Mouse (Mus musculus): ENCODE results near the gene Cnot10.
A peak's percentile ranks its signal among the peaks of the same experiment; 100 is the strongest.

The Cnot10 gene

DNA sequence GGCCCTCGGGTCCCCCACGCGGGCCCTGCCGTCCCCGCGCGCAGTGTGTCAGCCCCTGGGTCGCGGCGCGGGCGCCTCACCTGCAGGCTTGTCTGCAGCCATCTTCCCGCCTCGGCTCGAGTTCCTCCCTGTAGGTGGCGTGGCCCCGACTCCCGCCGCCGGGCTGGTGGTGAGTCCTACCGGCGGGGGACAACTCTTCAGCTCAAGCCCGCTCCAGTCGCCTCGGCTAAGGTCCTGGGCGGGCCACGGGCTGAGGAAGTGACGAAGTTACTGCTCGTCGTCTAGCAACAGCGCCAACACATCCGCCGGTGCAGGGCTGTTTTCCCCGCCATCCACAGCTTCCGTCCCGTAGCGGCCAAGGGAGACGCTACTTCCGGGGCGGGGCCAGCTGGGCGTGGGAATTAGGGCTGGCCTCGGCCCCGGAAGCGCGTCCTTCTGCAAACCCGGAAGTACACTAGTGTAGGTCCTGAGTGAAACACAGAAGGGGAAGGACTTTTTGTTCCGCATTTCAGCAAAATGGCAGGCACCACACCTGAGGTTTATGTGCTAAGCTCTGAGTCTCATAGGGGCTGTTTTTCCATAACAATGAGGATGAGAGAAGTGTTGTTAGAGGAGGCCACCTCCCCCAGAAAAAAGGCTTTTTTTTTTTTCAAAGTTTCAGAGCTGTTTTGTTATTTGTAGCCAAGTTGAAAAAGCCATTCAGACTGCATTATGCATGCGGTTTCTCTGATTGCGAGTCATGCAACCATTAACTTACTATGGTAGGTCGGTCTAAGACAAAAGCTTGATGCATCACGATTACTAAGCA lies at the start of gene Cnot10:
Gene Cnot10 (minus strand): TSS at position 346 of the 808 bp plus-strand sequence.
- peak; percentile 97 to 99 for DNase-seq (ENCODE audit: inconsistent age in 2 of 2, low spot score in 1 of 2)

DNA sequence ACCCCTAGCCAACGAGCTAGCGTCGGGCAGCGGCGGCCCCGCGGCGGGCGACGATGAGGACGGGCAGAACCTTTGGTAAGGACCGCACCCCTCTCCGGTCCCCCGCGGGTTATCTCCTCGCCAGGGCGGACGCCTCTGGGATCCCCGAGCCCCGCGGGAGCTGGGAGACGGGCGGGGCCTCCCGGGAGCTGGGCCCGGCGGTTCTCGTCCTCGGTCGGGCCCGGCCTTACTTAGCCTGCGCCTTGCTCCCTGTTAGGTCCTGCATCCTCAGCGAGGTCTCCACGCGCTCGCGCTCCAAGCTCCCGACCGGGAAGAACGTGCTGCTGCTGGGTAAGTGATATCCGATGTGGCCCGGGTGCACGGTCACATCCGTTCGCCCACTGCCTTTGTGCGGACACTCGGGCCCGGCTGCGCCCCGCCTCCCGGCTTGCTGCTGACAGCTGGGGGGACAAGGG lies 49.0 kb upstream of the Cnot10 start:
- no peak for DNase-seq (ENCODE audit: inconsistent age in 2 of 2, low spot score in 1 of 2)

DNA sequence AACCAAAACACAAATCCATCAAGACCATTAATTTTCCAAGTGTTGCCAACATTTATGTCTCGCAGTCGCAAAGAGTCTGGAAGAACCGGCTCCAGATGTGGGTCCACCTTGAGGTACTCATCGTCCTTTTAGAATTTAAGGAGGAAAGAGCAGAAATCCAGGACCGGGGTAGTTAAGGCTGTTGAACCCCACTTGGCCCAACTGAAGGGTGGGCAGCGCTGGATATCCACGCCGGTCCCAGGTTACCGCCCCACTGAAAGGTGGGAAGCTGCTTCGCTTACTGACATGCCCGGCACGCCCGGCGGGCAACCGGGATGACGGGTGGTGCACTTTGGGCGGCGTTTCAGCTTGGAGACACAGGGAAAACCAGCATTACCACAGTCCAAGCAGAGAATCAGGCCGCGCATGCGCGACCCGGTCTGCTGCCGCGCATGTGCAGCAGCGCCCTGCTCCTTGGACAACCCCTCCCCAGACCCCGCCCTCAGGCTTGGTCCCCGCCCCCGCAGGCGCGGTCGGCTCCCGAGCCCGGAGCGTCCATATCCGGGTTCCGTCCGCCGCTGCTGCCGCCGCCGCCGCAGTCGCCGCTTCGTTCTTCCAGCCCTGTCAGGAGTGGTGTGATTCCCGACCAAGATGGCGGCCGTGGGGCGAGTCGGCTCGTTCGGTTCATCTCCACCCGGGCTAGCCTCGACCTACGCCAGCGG lies 48.4 kb upstream of the Cnot10 start, which contains the start of gene Dync1li1:
Gene Dync1li1 (plus strand): TSS at position 539 of the 701 bp plus-strand sequence.
- DNase-seq (ENCODE audit: inconsistent age in 2 of 2, low spot score in 1 of 2), result peak; percentile 98 to 99

DNA sequence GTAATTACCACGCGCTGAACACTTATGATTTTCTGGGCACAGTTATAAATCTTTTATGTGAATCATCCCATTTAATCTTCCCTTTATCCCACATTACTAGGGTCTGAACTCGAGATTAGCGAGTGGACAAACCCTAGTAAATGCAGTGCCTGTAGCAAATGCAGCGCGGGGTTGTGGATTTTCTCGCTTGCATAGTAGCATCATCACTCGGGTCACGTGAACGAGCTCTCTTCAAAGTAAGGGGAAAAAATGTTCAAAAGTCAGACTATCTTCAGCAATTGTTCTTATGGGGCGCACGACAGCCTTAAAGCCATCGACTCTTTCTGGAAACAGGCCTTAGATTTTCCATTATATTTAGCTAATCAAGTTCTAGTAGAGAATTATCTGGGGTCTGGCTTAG lies 47.7 kb upstream of the Cnot10 start:
- DNase-seq (ENCODE audit: inconsistent age in 2 of 2, low spot score in 1 of 2), result no peak

DNA sequence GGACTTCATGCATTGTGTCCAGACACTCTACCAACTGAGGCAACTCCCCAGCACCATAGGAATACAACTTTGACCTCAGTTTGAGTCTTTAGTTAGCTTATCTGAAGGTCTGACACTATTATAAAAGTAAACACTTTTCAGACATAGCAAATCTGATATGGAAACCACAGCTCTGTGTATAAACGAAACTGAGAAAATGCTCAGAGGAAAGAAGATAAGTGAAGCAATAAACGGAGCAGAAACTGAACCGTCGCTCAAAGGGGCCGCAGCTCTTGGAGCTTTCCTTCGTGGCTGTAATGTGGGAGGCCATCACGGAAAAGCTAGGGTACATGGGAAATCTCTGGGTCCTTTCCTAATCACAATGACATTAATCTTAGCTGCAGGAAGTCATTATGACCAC lies 46.3 kb upstream of the Cnot10 start:
- DNase-seq (ENCODE audit: inconsistent age in 2 of 2, low spot score in 1 of 2), result no peak

DNA sequence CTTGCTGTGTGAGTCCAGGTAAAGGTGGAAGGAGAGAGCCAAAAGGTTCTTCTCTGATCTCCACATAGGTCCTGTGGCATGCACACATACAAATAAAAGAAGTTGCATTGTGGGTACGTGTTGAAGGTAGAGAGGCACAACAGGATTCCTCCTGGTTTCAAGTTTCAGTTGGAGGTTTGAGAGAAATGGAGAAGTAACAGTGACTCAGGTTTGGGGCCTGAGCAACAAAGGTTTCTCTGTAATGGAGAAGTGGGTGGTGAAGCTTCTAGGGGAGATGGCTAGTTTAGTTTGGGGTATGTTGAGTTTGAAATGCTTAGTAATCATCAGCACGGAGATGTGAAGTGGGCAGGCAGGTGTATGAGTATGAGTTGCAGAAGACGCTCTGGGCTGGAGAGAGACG lies 42.2 kb upstream of the Cnot10 start:
- DNase-seq (ENCODE audit: inconsistent age in 2 of 2, low spot score in 1 of 2), result no peak

DNA sequence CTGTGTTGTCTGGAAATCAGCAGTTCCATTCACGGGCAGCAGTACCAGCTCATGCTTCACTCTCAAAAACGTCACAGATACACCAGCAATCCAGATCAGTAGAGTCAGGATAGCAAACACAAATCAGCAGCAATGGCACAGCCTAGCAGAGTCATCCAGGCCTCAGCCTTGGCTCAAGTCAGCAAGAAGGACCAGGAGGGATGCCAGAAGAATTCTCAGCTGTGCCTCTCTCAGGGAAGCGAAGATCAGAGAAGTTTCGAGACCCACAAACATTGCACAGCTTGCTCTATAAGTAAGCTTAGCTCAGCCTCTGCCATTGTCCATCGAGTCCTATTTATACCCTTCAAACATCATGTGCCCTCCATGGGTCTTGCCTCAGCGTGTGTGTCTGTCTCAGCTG lies 40.5 kb upstream of the Cnot10 start:
- DNase-seq (ENCODE audit: inconsistent age in 2 of 2, low spot score in 1 of 2), result no peak

DNA sequence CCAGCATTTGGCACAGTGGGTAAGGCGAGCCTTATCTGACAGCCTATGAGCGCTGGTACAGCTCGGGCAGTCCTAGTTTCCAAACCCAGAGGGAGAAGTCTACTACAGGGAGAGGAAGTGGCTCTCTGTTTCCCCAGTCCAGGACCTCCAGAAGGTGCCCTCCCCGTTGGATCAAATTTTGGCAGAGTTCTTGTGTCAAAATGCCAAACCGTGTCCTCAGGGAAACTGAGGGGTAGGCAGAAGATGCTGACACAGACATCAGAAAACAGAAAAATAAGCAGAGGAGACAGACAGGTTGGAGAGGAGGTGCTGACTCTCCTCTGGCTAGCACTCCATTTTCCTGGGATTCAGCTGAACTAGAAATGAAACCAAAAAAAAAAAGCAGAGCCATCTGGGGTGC lies 40.0 kb upstream of the Cnot10 start:
- DNase-seq (ENCODE audit: inconsistent age in 2 of 2, low spot score in 1 of 2), result no peak

DNA sequence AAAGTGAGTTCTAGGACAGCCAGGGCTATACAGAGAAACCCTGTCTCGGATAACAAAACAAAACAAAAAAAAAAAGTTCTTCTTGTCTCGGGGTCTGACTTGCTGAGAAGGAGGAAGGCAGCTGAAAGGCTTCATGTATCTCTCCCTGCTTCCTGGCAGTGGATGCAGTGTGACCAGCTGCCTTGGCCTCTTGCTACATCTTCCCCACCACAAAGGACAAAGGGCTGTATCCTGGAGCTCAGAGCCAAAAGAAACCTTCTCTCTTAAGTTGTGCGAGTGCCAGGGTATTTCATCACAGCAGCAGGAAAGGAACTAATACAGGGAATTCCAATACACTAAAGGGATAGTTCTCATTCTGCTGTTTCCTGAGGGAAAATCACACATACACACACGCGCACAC lies 38.6 kb upstream of the Cnot10 start:
- DNase-seq (ENCODE audit: inconsistent age in 2 of 2, low spot score in 1 of 2), result no peak

DNA sequence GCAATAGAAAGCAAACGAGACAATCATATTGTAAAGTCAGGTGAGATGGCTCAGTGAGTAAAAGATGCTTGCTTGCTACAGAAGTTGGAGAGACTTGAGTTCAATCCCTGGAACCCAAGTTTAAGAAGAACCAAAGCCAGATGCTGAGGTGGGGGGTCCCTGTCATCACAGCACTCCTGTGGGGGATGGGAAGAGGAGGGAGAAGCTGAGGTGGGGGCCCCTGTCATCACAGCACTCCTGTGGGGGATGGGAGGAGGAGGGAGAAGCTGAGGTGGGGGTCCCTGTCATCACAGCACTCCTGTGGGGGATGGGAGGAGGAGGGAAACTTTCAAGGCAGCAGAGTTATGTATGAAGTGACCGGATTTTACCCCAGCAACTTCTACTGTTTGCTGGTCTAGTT lies 33.6 kb upstream of the Cnot10 start:
- DNase-seq (ENCODE audit: inconsistent age in 2 of 2, low spot score in 1 of 2), result no peak

DNA sequence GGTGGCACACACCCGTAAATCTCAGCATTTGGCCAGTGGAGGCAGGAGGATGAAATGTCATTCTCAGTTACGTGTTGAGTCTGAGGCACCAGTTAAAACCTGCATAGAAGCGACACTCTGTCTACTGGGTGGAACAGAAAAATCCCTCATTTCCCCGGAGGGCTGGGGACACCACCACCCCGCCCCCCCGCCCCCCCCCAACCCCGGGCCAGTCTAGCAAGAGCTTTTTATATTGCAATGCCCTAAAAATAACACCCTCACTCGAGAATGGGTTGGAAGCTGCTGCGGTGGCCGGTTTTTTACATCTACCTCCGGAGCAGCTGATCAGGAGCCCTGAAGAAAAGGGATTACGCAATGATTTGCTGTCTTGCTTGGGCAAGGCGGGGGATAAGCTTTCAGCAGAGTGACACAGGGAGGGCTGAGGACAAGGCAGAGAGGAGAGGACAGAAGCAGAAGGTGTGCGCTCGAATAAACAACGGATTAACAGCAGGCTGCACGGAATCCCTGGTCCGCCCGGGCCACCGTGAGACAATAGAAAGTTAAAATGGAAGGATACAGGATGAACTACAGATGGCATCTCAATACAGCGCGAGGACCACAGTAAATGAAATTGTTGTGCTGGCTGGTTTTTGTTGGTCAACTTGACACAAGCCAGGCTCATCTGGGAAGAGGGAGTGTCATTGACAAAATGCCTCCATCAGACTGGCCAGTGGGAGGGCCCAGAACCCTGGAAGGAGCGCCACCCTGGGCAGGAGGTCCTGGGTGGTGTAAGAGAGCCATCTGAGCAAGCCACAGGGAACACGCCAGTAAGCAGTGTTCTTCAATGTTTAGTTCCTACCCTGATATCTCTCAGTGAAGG lies 32.9 kb upstream of the Cnot10 start:
- peak in 1 of 2 experiments; percentile 48 for DNase-seq (ENCODE audit: inconsistent age in 2 of 2, low spot score in 1 of 2)

DNA sequence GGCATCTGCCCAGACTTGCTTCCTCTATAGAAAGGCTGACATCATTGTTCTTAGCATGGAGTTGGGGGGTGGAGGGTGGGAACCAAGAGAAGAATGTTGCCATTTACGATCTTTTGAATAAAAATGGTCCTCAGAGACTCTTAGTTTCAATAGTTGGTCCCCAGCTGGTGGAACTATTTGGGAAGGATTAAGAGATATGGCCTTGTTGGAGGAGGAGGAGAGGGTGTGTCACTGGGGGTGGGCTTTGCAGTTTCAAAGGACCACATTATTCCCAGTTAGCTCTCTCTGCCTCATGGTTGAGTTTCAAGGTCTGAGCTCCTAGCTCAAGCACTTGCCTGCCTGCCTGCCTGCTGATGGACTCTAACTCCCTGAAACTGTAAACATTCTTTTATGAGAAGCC lies 32.0 kb upstream of the Cnot10 start:
- no peak for DNase-seq (ENCODE audit: inconsistent age in 2 of 2, low spot score in 1 of 2)

DNA sequence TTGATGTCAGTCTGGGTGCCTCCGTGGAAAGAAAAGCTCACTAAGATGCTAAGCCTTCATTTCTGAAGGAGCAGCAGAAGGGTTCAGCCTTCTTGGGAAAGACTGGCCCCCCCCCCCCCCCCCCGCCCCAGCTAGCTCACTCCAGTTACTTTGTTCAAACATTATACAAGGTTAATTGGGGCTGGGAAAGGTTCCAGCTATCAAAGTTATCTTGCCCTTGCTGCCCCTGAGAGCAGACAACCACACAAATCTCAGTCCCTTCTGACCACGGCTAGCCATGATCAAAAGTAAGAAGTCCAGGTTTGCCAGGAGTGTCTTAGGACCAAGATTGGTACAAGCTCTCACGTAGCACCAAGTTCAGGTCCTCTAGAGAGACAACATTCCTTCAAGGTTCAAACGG lies 29.0 kb upstream of the Cnot10 start:
- no peak for DNase-seq (ENCODE audit: inconsistent age in 2 of 2, low spot score in 1 of 2)

DNA sequence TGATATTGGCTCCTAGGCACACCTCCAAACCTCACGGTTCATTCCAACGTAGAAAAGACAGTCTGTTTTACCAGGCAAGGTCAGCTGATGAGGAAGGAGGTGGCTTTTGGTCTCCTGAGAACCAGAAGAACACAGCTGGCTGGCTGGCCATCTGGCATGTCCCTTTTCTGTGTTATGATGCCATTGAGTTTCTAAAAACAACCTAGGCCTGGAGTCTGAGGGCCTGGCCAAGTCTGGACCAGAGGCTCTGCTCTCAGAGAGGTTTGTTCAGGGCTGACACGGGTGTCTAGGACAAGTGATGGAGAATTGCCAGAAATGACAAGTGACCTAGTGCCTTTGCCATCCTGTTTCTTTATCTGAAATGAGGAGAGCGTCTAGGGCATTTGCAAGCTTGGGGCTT lies 28.1 kb upstream of the Cnot10 start:
- no peak for DNase-seq (ENCODE audit: inconsistent age in 2 of 2, low spot score in 1 of 2)

DNA sequence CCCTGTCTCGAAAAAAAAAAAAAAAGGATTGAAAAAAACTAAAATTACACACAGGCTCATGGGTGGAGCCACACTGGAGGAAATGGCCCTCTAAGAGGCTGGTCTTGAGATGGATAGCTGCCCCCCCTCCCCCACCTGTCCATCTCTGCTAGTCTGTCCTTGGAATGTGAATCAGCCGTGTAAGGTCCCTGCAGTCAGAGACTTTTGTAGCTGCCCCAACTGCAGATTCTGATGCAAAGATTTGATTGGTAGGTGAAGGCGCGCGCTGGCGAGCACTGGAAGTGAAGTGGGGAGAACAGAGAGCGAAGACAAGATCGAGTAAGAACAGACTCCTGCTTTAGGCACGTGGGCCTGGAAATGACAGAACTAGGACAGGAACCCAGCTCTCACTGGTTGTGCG lies 26.9 kb upstream of the Cnot10 start:
- DNase-seq (ENCODE audit: inconsistent age in 2 of 2, low spot score in 1 of 2), result no peak

DNA sequence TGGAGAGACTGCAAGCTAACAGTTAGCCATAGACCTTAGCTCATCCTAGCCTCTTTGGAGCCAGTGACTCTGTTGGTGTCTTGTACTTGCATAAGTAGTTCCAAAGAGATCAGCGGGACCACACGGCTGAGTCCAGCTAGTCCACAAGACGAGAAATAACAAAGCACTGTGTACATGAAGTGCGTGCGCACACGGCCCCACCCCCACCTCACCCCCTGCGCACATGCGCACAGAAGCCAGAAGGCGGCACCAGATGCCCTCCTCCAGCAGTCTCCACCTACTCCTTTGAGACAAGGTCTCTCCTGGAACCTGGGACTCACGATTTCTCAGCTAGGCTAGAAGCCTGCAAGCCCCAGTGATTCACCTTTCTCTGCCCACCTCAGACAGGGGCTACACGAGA lies 23.8 kb upstream of the Cnot10 start:
- DNase-seq (ENCODE audit: inconsistent age in 2 of 2, low spot score in 1 of 2), result no peak

DNA sequence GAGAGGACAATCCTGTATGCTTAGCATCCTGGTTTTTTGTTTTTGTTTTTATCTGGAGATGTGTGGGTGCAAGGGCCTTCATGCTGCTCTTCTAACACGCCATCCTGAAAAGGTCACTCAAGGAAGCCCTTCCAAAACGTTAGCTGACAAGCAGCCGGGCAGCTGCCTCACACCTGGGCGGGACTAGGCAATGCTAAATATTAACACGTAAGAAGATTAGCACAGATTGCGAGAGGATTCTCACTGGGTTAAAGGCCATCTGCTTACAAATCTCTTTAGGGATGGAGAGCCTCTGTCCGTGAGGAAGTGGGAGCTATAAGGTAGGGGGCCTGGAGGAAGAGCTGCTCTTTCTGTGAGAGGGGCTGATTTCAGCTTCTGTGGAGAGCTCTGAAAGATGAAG lies 22.0 kb upstream of the Cnot10 start:
- DNase-seq (ENCODE audit: inconsistent age in 2 of 2, low spot score in 1 of 2), result no peak

DNA sequence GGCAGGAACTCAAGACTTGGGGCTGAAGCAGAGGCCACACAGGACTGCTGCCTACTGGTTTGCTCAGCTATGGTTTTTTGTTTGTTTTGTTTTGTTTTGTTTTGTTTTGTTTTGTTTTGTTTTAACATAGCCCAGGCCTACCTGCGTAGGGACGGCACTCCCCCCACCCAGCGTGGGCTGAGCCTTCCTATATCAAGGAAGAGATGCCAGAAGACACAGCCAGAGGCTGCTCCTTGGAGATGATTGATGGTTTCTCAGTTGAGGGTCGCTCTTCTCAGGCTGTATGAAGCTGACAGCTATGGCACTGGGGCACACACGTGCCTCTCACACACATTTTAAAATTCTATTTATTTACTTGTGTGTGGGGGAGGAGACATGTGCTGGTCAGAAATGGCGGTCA lies 21.0 kb upstream of the Cnot10 start:
- no peak for DNase-seq (ENCODE audit: inconsistent age in 2 of 2, low spot score in 1 of 2)

DNA sequence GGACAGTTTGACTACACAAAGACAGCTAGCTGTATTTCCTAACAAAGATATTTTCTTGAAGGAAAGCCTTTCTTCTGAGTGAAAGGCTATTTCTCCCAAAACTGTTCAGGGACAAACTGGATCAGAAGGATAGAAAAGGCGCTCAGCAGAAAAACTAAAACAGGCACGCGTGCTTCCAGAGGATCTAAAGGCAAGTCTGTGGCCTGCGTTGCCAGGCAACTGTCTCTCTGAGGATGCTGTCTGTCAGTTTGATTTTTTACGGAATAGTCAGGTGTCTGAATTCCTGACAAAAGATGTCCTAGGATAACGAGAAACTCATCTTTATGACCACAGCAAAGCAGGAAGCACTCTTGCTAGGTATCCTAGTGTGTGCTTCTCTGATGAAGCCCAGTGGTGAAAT lies 20.5 kb upstream of the Cnot10 start:
- DNase-seq (ENCODE audit: inconsistent age in 2 of 2, low spot score in 1 of 2), result no peak

DNA sequence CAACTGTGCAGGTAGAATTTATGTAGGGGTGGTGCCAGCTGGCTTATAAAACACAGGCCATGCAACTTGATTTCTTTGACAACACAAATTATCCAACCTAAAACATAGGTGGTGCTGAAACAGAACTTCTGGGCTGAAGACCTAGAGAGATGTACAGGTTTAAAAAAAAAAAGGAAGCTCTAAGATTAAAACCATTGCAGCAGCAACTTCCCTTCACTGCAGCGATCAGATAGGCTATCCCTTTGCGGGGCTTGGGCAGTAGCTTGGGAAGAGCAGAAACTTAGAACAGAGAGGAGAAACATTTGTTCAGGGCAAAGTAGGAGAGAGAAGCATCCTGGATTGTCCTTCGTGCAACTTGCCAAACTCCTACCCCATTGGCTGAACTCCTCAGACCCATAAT lies 16.7 kb upstream of the Cnot10 start:
- no peak for DNase-seq (ENCODE audit: inconsistent age in 2 of 2, low spot score in 1 of 2)

DNA sequence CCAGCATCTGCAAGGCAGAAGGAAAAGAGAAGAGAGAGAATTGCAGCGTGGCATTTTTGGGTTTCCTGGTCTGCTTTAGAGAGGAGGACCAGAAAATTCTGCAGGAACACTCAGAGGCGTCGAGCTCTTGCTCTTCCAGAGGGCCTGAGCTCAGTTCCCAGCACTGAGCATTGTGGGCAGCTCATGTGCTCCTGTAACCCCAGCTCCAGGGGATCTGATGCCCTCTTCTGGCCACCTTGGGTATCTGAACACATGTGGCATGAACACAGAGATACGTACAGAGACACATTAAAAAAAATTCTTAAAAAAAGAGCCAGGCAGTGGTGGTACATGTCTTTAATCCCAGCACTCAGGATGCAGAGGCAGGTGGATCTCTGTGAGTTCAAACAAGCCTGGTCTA lies 15.4 kb upstream of the Cnot10 start:
- DNase-seq (ENCODE audit: inconsistent age in 2 of 2, low spot score in 1 of 2), result no peak

All from adrenal gland, adult (tissue).